Mouse (Mus musculus) heart, adult 2 months (tissue): ENCODE data around the gene Amigo1.

Source experiments
- CTCF ChIP-seq: fragments of 200-600 bp; IDR thresholded peaks from 2 replicates; pipeline ENCODE4 v1.8.1; 2022; ENCODE audit warnings: antibody characterized with exemption, mild to moderate bottlenecking, moderate library complexity
- EP300 ChIP-seq: fragments of 200-500 bp; IDR thresholded peaks from 2 replicates; pipeline ENCODE4 v1.6.1; 2011; ENCODE audit warnings: low read depth, low read length, control low read depth; ENCODE audit not compliant: insufficient read depth
- POLR2A ChIP-seq: fragments of 200-500 bp; IDR thresholded peaks from 2 replicates; pipeline ENCODE4 v1.6.1; 2011; ENCODE audit warnings: mild to moderate bottlenecking, low read depth, low read length, control low read depth; ENCODE audit not compliant: insufficient read depth

DNA sequence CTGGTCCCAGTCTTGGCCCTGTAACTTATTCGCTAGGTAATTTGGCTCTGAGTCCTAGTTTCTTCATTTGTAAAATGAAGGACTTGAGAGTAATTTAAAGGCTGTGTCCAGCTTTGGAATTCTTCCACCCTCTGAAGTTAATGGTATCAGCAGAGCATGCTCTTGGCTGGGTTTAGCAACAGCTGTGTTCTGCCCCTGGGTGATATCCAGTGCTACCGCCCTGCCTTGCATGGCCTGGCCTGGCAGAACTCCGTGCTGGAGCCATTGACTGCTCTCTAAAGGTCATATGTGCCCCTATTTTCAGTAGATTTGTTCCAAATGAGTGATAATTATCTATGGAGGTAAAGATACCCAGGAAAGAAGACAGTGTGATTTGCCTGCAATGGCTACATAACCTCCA lies 34.5 kb downstream of the Amigo1 start:
- TF ChIP-seq POLR2A (no peak), CTCF (no peak), EP300 (no peak)
